Mouse (Mus musculus) brain, embryonic 14.5 days (tissue): ENCODE measurements around the gene Pdxdc1.

ENCODE experiments used
- CTCF ChIP-seq: fragments of 200-500 bp; IDR thresholded peaks from 2 replicates; pipeline ENCODE4 v1.5.1; 2012; ENCODE audit warnings: inconsistent platforms, mild to moderate bottlenecking, moderate library complexity, borderline replicate concordance; ENCODE audit not compliant: insufficient read depth, insufficient read length; ENCODE audit errors: extremely low read depth
- POLR2A ChIP-seq: fragments of 200-500 bp; IDR thresholded peaks from 2 replicates; pipeline ENCODE4 v1.6.1; 2012; ENCODE audit warnings: mild to moderate bottlenecking, inconsistent platforms, borderline replicate concordance; ENCODE audit not compliant: poor library complexity, insufficient read depth, insufficient read length, severe bottlenecking; ENCODE audit errors: extremely low read depth

GRCm38 (mm10) chr16:13819394-13819743, 83.6 kb downstream of the Pdxdc1 start:
- no peak for TF ChIP-seq POLR2A
- no peak for TF ChIP-seq CTCF
